Mouse (Mus musculus) E14TG2a.4 (cell line): ENCODE data around the gene Gm10382.

Experiments
- CTCF ChIP-seq: conservative IDR thresholded peaks from 2 replicates; pipeline ENCODE4 v1.5.1; 2014; ENCODE audit warnings: low read length
- NANOG ChIP-seq: IDR thresholded peaks from 2 replicates; pipeline ENCODE4 v1.6.1; 2014; ENCODE audit warnings: borderline replicate concordance, low read length, mixed read lengths
- POU5F1 ChIP-seq: IDR thresholded peaks from 2 replicates; pipeline ENCODE4 v1.6.1; 2014; ENCODE audit warnings: low read length, borderline replicate concordance

DNA sequence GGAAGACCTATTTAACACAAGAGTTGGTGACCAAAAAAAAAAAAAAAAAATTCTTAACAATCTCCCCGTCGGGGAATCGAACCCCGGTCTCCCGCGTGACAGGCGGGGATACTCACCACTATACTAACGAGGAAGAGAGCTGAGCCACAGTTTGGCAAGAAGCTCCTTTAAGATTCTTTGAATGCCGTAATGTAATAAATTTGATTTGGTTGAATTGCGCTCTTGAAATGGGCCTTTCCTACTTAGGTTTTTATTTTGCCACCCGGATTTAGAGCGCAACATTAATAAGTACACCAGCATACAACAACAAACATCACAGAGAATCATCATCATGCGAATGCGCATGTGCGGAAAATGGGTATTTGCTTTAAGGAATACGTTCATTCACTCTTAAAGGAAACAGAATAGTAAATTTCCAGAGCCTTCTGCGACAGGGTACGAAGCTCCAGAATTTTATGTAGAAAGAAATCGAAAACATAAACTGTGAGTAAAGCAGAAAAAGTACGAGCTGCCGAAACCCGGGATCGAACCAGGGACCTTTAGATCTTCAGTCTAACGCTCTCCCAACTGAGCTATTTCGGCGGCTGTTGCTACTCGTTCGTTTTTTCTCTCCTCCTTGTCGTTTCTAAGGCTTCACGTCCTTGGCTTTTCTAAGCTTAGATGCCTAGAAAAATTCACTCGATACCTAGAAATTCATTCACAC lies 16.6 kb downstream of the Gm10382 start:
- no peak for TF ChIP-seq CTCF
- no peak for TF ChIP-seq NANOG
- no peak for TF ChIP-seq POU5F1
